Mouse (Mus musculus) neural tube, embryonic 10.5 days (tissue): ENCODE data around the gene Wnt6.

Experiments
- DNase-seq: peaks from one replicate; pipeline ENCODE4 v3.0.0-alpha.2; 2017; ENCODE audit warnings: low spot score; ENCODE audit errors: extremely low spot score

The Wnt6 gene

DNA sequence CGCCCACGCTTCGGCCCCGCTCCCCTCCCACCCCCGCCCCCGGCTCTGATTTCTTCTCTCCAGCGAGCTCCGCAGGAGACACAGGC lies at the start of gene Wnt6:
Gene Wnt6, plus strand, starts transcription at position 48 of the 86 bp plus-strand sequence.
- DNase-seq: no peak

DNA sequence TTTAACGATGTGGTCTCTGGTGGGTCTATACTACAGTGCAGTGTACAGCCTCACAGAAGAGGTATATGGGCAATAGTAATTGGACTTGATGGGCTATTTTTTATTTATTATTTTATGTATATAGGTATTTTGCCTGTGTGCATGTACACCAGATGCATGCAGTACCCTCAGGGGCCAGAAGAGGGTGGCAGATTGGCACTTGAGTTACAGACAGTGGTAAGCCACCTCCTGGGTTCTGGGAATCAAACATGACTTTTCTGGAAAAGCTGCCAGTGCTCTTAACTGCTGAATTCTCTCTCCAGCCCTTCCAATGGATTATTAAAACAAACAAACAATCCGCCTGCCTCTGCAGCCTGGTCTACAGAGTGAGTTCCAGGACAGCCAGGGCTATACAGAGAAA lies 47.9 kb upstream of the Wnt6 start:
- DNase-seq: no peak

DNA sequence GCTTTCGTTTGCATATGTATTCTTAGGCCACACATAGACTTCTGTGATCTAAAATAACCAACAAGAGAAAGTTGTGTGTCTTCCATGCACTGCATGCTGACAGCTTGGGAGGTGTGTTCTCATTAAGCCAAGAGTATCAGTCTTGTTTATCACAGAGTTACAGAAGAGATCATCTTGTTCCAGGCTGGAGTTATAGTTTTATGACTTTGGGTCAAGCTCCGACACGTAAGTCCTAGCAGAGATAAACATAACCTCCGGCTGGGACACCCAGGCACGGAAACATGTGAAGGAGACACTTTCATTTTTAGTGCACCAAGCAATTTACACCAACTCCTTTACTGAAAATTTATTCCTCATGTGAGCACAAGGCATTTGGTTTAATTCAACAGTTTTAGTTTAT lies 45.6 kb upstream of the Wnt6 start:
- DNase-seq: no peak

DNA sequence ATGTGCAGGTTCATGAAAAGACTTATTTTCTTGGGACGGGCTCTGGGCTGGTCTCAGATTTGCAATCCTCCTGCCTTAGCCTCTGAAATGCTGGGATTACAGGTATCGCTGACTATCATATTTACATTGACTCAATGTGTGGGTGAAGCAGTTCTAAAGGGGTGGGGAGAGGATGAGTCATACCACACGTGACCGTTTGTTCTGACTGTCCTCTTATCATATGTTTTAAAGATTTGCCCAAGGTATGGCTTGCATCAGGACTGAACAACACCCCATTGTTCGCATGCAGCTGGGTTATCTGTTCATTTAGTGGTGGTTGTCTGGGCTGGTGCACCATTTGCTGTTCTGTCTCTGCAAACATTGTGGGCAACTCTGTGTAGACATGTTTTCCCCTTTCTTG lies 45.0 kb upstream of the Wnt6 start:
- no peak for DNase-seq

DNA sequence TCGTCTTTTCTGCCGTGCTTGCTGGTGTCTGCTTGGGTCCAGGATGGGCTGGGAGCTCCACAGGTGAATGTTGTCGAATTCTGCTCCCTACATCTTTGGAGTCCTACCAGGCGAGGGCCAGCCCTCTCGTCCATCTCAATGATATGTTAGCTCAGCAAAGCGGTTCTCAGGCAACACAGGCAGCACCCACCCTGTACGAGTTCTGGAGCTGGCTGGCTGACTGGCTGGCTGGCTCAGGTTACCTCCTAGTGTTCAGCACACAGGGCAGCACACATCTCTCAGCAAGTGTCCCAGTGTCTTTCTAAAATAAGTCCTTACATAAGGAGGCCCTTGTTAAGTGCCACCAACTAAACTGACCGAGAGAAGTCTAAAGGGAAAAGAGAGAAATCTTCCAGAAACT lies 43.2 kb upstream of the Wnt6 start:
- DNase-seq: no peak

DNA sequence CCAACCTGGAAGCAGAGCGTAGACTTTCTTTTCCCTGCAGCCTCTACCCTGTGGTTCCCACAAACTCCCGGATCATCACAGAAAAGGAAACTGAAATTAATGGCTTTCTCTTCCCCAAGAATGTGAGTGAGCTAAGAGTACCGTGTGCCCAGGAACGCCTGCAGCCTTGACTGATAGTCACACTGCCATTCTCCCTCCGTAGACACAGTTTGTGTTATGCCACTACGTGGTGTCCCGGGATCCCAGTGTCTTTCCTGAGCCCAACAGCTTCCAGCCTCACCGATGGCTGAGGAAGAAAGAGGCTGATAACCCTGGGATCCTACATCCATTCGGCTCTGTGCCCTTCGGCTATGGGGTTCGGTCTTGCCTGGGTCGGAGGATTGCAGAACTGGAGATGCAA lies 34.7 kb upstream of the Wnt6 start:
- DNase-seq: no peak

DNA sequence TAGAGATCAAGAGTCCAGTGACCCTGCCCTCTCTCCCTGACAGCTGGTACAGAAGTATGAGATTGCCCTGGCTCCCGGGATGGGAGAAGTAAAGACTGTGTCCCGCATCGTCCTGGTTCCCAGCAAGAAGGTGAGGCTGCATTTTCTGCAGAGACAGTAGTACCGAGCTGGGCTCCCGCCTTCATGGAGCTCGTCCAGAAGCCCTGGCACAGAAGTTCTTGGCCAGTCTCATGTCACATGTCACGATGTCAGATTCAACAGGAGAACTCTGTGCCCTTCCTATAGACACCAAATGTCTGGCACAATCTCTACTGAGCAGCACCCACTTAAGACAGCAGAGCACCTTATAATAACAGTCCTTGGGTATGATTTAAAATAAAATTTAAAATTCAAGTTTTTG lies 34.2 kb upstream of the Wnt6 start:
- DNase-seq: no peak

DNA sequence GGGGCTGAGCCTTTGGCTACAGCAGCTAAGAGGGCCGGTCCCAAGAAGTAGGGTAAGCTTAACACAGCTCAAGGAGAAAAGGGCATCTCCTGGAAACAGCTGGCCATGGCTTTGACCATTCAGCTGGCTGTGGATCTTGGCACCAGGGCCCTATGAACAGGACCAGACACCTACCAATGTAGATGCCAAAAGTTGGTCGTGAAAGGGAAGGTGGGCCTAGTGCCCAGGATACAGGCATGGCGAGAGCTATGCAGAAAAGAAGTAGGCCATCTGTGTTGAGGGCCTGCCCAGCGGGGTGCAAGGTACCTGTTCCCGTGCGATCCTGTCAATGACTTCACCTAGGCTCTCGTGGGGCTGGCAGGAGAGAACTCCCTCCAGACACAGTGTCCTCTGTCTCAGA lies 30.8 kb upstream of the Wnt6 start:
- no peak for DNase-seq

DNA sequence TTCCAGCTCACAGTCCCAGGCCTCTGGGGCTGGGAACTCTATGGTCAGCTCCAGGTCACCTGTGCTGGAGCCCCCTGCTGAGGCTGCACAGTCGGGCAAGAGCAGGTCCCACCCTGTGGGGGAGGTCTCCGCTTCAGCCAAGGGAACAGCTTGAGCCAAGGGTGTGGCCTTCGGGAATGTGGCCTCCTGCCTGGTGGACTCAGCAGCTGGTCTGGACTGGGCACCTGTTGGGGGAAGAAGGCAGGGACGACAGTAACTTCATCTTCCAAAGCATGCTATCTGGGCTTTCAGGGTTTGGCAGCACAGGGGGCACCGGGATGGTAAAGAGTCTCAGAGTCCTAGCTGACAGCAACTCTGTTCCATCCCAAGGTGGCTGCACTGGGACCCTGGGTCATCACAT lies 24.4 kb upstream of the Wnt6 start:
- no peak for DNase-seq

DNA sequence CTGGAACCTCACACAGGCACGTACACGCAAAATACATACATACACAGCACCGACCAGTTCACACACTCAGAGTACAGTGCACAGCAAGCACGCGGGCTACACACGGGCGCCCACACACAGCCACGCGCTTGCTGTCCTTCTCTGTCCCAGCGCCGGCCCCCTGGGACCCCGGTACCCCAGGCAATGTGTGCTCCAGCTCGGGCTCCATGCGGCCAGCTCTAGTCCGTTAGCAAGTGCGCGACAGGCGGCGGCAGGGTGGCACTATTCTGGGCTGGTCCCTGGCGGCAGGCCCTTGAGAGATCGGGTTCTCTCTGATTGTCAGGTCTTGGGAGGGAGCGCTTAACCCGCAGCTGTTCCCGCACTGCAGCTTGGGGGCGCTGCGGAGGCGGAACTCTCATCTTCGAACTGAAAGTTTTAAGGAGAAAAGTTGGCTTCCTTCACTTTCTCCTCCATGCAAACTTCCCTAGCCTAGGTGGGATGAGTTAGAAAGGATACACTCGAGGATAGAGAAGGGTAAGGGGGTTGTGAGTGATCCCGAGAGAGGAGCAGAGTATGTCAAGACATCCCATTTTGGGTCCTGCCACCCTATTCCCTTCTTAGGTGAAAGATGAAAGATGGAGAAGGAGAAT lies 22.9 kb upstream of the Wnt6 start, which contains the start of gene Prkag3:
Gene Prkag3, minus strand, starts transcription at position 579 of the 629 bp plus-strand sequence.
- peak; percentile 43 for DNase-seq

DNA sequence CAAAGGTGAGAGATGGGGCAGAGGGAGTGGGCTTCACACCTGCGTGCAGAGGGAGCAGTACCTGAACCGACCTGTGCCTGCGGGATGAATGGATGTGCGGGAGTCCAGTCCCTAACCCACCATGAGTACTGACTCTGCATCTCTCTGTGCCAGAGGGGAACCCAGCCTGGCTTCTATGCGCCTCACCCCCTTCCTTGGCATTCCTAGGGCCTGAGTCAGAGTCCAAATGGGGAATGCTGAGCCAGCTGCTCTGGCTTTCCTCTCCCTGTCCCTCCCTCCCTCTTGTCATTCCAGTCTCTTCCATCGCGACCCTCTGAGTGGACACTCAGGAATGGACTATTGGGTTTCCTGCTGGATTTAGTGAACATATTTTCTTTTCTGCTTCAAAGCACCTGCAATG lies 22.4 kb upstream of the Wnt6 start:
- no peak for DNase-seq

DNA sequence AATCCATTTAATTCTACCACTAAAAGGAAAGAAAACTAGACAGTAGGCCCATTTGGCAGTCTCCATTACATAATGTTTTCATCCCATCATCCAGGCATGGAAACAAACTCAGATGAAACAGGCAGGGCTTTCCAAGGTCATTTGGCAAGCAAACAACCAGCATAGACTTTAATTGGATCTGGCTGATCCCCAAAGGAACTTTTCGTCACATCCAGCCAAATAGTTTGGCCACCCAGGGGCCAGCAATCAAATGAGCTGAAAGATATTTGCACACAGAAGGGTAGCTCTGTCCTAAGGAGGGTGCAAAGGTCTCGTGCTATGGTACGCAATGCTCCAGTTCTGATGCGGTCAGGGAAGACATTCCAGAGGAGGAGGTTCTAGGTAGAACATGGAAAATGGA lies 21.0 kb upstream of the Wnt6 start:
- no peak for DNase-seq

DNA sequence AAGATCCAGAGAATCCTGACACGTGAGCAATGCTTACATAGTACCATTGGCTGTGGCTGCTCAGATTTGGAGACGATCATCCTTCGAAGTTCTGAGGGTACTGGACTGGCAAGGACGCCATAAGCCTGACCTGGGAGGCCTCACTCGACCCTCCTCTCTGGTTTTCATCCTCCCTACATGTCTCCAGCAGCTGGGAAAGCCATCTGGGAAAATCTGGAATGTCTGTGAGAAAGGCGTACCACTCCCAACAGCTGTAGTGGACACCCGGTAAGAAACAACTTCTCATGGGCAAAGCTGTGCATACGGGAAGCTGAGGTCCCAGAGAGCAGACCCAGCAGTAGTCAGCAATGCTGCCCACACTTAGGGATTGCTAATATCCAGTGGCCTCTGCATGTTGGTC lies 19.5 kb upstream of the Wnt6 start:
- DNase-seq: no peak

DNA sequence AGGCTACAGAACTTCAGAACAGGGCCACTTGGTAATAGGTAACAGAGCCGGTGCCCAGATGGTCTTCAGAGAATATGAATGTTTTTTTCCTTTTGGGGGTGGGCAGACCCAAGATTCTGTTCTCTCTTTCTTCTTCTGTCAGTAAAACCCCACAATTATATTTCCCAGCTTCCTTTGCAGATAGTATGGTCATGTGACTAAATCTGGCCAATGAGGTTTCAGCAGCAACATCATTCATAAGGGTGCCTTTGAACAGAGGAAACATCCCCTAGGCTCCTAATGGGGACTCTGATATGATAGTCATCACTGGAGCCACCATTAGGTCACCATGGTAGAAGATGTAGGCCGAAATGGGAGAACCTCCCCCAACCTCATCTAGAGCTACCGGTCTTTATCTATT lies 18.9 kb upstream of the Wnt6 start:
- no peak for DNase-seq

DNA sequence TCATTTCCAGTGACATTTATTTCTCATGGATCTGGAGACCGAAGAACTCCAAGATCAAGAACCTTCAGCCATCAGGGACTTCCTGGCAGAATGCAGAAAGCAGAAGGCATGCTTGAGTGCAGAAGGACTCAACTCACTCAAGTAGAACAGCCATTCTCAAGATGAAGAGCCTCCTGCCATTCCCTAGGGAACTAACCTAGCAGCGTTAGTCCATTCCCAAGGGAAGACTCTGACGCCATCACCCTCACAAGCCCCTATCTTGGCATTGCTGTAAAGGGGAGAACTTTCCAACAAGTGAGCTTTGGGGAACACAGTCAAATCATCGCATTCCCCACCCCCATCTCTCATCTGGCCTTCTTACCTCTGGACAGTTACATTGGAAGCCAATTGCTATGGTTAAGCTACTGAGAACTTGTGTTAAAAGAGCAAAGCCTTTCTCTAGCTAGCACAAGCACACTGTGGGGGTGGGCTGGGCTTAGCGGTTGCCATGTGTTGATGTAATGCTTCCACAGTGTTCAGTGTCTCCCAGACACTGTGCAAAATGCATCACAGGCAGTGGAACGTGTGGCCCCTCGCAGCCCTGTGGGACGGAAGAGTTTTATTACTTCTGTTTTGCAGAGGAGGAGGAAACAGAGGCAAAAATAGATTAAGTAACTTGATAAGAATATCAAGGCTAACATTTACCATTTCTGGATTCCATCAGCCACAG lies 18.3 kb upstream of the Wnt6 start:
- no peak for DNase-seq

DNA sequence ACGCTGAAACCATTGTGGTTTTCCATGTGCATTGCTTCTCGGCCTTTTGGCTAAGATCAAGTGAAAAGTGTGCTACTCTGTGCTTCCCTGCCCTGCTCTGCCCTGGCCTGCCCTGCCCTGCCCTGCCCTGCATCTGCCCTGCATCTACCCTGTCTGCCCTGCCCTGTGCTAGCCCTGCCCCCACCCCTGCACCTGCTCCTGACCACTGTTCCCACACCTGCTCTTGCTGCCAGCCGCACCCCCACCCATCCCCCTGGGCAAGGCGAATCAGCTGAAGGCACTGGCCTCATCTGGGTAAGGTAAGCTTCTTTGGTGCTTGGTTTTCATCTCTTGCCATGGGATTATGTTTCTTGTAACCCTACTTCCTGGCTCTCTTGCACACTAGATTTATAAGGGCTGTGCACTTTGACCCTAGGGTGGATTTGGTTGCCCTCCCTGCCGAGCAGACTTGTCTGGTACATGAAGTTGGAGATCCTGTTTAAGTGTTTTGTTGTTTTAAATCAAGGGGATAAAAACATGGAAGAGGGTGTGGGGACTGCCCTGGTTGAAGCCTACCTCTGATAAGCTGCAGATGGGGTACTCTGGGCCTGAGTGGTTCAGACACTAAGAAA lies 17.4 kb upstream of the Wnt6 start:
- no peak for DNase-seq

DNA sequence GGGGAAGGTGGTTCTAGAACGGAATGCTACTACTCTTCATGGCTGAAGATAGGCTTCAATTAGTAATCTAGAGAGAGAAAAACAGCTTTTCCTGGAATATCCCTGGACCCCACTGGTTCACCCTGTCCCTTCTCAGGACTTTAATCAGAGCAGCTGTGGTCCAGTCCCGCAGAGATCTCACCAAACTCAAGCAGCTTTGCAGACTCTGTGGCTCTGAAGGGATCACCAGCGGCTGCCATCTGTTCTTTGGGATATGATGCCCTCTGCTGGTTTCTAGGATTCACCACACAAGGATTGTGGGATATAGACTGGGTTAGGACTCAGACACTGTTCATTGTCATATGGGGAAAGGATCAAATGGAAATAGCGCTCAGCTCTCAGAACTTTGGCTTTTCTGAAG lies 11.9 kb upstream of the Wnt6 start:
- peak; percentile 40 for DNase-seq

DNA sequence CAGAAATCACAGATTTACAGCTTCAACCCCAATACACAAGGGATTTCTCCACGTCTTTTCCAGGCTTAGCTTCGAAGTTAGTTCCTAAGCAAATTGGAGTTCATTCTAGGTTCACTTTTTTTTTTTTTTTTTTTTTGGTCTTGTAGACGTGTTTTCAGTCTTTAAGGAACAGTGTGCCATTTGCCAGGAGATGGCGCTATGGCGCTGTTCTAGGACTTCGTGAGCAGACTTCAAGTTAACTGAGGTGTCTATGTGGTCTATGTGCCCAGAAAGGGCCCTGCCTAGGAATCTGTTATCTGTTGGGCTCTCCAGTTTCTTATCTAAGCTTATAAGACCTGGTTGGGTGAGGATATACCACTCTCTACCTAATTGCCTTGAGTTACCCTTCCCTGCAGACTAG lies 8.6 kb upstream of the Wnt6 start:
- DNase-seq: peak; percentile 77

DNA sequence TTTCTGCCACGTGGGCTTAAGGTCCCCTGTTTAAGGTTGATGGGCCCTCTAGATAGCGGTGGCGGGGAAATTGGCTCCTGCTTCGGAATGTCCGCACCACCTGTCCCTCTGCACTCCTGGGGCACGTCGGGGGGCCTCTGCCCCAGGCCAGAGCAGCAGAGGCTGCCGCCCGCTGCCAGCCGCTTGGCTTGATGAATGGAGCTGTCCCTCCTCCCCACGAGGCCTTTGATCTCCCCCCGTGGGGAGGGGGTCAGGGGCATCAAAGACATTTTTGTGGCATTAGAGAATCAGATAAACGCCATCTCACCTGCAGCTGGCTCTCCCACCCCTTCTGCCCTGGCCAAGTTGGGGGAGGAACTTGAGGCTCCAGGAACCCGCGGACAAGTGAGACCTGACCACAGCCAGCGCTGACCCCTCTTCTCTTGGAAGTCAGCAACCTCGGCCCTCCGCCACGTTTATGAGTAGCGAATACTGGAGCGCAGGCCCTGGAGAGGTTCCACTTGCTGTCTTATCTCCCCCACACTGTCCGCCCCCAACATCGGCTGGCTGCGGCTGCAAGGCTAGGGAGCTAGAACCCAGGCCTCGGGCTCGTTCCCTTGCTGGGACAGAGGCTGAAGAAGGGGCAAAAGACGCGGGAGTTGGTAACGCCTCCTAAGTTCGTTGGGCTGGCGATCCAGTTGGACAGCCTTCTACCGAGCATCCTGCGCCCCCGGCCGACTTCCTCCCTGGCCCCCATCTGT lies 795 bp upstream of the Wnt6 start:
- peak; percentile 67 for DNase-seq

DNA sequence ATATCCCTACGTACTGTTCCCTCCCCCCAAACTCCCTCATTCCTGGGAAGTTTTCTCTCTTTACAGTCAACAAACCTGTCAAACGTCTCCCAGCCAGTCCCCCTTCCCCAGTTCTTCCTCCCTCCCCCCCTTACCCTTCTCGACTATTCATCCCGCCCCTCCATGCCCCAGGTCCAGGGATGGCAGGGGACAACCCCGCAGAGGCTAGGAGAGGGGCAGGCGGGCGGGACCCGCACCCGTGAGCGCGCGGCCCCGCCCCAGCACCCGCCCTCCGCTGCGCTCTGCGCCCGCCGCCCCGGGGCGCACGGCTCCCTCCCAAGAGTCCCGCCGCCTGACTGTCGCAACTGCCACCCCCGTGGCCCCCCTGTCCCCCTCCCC lies 236 bp upstream of the Wnt6 start:
- DNase-seq: peak; percentile 54

DNA sequence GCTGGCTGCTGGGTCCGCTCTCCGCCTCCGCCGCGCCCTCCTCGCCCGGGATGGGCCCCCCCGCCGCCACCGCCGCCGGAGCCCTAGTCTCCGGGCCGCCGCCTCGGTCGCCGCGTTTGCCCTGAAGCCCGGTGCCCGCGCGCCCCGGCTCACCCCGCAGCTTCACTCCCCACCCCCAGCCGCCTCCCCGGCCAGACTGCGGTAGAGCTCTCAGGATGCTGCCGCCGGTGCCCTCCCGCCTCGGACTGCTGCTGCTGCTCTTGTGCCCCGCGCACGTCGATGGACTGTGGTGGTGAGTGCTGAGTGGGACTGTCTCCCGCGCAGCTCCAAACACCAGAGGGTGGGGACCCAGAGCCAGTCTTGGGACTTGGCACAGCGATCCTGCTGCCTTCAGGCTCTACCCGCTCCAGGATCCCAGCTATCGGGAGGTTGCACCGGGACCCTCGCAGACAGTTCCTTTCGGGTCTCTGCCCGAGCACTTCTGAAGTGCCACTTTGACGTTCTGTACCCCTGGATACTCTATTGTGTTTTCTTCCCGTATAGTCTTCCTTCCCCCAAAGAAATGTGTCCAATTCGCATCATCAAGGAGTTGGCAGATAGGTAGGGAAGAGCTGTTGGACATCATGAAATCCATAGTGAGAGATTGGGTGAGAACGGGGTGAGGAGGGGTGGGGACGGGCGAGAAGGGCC lies 384 bp downstream of the Wnt6 start:
- peak; percentile 67 for DNase-seq

DNA sequence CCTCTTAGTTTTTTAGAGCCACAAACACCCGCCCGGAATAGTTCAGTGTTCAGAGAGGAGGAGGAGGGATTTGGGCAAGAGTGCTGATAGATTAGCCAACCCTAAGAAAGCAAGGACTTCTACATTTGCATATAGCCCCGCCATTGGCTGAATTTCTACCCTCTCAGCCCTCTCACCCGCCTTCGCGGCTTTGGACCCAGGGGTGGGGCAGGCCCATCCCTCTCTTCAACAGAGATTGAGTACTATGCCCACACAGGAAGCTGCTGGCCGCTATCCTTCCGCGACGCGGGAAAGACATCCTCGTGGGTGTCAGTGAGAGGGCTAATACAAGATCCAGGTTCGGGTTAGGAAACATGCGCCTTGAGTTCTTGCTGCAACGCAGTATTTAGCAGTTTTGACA lies 1.4 kb downstream of the Wnt6 start:
- DNase-seq: peak; percentile 80
